Mouse (Mus musculus) spleen, adult 2 months (tissue): ENCODE results near the gene Spata20. TPM values are rescaled to one million over a fixed set of nuclear protein-coding genes. Genes with fewer than 3 reads are reported as not detected.

Source experiments
- DNase-seq, 2 experiments: peaks; one replicate each; pipeline versions ENCODE4 v3.0.0 to v3.0.0-alpha.2; 2012 to 2021; ENCODE audit warnings: low spot score in 2 of 2, low read depth in 1 of 2
- H3K27ac ChIP-seq: fragments of 200-500 bp; 2 replicates; pipeline ENCODE4 v1.5.1; 2012; ENCODE audit warnings: low read length, inconsistent platforms; ENCODE audit not compliant: insufficient read depth
- H3K27me3 ChIP-seq: fragments of 200-500 bp; 2 replicates; pipeline ENCODE4 v1.6.1; 2012; ENCODE audit warnings: mild to moderate bottlenecking, moderate library complexity, low read length, inconsistent platforms; ENCODE audit not compliant: control insufficient read depth, insufficient read depth
- H3K36me3 ChIP-seq: fragments of 200-500 bp; 2 replicates; pipeline ENCODE4 v1.6.1; 2012; ENCODE audit warnings: mild to moderate bottlenecking, low read length, inconsistent platforms; ENCODE audit not compliant: control insufficient read depth, insufficient read depth
- H3K4me1 ChIP-seq: fragments of 200-500 bp; 2 replicates; pipeline ENCODE4 v1.6.1; 2011; ENCODE audit warnings: inconsistent platforms; ENCODE audit not compliant: control insufficient read depth, insufficient read depth, insufficient read length
- H3K4me3 ChIP-seq: fragments of 200-500 bp; 2 replicates; pipeline ENCODE4 v1.5.1; 2011; ENCODE audit warnings: mild to moderate bottlenecking, inconsistent platforms; ENCODE audit not compliant: insufficient read depth, insufficient read length; ENCODE audit errors: extremely low read depth
- CTCF ChIP-seq: fragments of 200-500 bp; IDR thresholded peaks from 2 replicates; pipeline ENCODE4 v1.5.1; 2011; ENCODE audit warnings: mild to moderate bottlenecking, inconsistent platforms; ENCODE audit not compliant: insufficient read depth, insufficient read length, insufficient replicate concordance; ENCODE audit errors: extremely low read depth
- POLR2A ChIP-seq: fragments of 200-500 bp; IDR thresholded peaks from 2 replicates; pipeline ENCODE4 v1.6.1; 2011; ENCODE audit warnings: low read depth, low read length, inconsistent platforms
- WGBS: fragments of 180-500 bp; shearing (Covaris S2); methylation state at CpG from one replicate; pipeline ENCODE4 v1.1.7; 2018; 5-methylcytosine and 5-hydroxymethylcytosine counted together
- polyA plus RNA-seq: library from polyadenylated mRNA; depleted of rRNA; stranded (reverse); fragments of >200 nt; gene quantifications from 2 replicates; pipeline ENCODE4 v1.2.3, GENCODE M21; 2012

Gene Spata20
- polyA plus RNA-seq, 1 experiment: not detected

DNA sequence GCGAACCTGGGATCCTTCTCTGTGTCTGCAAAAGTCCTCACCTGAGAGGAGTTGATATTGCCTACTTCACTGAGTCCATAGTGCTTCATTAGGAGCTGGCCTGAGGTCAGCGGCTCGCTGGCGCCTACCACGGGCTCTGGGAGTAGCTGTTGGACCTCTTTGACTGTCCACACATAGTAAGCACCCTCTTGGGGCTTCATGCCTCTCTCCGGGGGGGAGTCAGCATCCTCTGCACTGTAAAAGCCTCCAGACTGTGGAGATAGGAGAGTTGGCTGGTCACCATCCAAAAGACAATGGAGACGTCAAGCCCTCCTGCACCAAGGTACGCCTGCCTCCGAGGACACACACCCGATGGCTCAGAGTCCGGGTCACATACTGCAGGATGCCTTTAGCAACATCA, 3.2 kb downstream of the Spata20 start:
- TF ChIP-seq CTCF (no peak), POLR2A (no peak)
- WGBS: 85% methylated on average over 11 of the region's 11 CpGs
- Histone ChIP-seq H3K36me3 (no peaks in the 10 kb centered on the region), H3K27me3 (no peaks in the 10 kb centered on the region), H3K4me3 (no peak overlapping the region), H3K4me1 (no peaks in the 10 kb centered on the region), H3K27ac (no peak overlapping the region)
- DNase-seq: no peak

- WGBS: 94% methylated on average over 7 of the region's 7 CpGs
- H3K4me1 ChIP-seq: no peaks in the 10 kb centered on the region
- no peak for DNase-seq
- H3K36me3 ChIP-seq: no peaks in the 10 kb centered on the region
- H3K27me3 ChIP-seq: no peaks in the 10 kb centered on the region
- no peak for TF ChIP-seq CTCF
- H3K27ac ChIP-seq: no peak overlapping the region
- no peak overlapping the region for H3K4me3 ChIP-seq
Observed at GRCm38 (mm10) chr11:94481963-94482362, 4.0 kb downstream of the Spata20 start.

- Histone ChIP-seq H3K27me3 (0 out of 2 replicates have a peak, but pooled peaks cover 2% of the 10 kb centered on the region), H3K27ac (no peak overlapping the region), H3K4me3 (no peak overlapping the region), H3K36me3 (no peaks in the 10 kb centered on the region), H3K4me1 (no peaks in the 10 kb centered on the region)
- TF ChIP-seq CTCF (no peak), POLR2A (no peak)
- WGBS: 90% methylated on average over 9 of the region's 9 CpGs
- no peak for DNase-seq
Observed at GRCm38 (mm10) chr11:94480382-94480781, 5.6 kb downstream of the Spata20 start.

GRCm38 (mm10) chr11:94477651-94478050, 8.3 kb downstream of the Spata20 start:
- 78% methylated on average over 6 of the region's 6 CpGs for WGBS
- no peaks in the 10 kb centered on the region for H3K36me3 ChIP-seq
- peaks cover 10% of the 10 kb centered on the region for H3K4me1 ChIP-seq
- no peak for DNase-seq
- TF ChIP-seq POLR2A: no peak
- TF ChIP-seq CTCF: no peak
- H3K27ac ChIP-seq: no peak overlapping the region
- H3K27me3 ChIP-seq: peaks cover 22% of the 10 kb centered on the region
- H3K4me3 ChIP-seq: no peak overlapping the region

DNA sequence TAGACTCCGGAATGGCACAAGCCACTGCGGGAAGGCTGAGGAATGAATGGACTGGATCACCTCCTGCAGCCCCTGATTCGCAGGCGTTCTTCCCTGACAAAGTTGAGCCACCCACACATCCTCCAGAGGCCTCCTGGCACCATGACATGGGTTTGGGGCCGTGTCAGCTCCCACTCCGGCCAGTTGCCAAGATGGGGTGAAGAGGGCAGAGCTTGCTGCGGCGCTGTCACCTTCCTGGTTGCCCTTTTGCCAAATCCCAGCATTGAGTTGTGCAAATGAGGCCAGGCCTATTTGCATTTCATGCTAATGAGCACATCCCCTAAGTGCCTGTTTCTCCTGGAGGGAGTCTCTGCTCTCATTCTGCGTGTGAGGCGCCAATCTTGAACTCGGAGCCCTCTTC, 10.3 kb downstream of the Spata20 start:
- Histone ChIP-seq H3K27me3 (peaks cover 30% of the 10 kb centered on the region), H3K27ac (no peak overlapping the region), H3K4me3 (no peak overlapping the region), H3K4me1 (peaks cover 14% of the 10 kb centered on the region), H3K36me3 (no peaks in the 10 kb centered on the region)
- TF ChIP-seq CTCF (no peak), POLR2A (no peak)
- no peak for DNase-seq
- WGBS: 19% methylated on average over 11 of the region's 11 CpGs

DNA sequence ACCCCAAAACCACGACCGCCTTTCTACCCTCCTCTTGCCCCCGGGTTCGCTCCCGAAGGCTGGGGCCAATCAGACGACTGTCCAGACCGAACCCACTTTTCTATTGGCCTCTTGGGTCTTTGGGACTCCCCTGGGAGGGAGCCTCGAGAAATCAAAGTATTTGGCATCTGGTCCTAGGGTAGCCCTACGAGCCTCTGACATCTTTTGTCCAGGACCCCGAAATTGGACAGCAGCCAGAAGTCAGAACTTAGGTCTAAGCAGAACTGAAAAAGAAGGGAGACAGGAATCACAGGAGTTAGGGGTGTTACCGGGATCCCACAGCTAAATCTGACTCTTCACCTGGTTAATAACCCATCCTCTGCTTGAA, 11.5 kb downstream of the Spata20 start:
- no peaks in the 10 kb centered on the region for H3K36me3 ChIP-seq
- no peak overlapping the region for H3K27ac ChIP-seq
- peaks cover 30% of the 10 kb centered on the region for H3K27me3 ChIP-seq
- H3K4me3 ChIP-seq: peak overlapping the region; percentile 54; the same call in 1 of the 2 replicates
- no peak for TF ChIP-seq POLR2A
- no peak for TF ChIP-seq CTCF
- no peak for DNase-seq
- 3% methylated on average over 11 of the region's 11 CpGs for WGBS
- peaks cover 14% of the 10 kb centered on the region for H3K4me1 ChIP-seq

- H3K27ac ChIP-seq: no peak within 1 kb of the TSS
- peak; percentile 7 to 50 for DNase-seq
- no peak for TF ChIP-seq CTCF
- TF ChIP-seq POLR2A: no peak
- H3K27me3 ChIP-seq: peaks cover 30% of the 10 kb centered on the region
- H3K4me1 ChIP-seq: peaks cover 14% of the 10 kb centered on the region
- under 1% methylated on average over 49 of the region's 71 CpGs for WGBS
- H3K36me3 ChIP-seq: no peaks in the 10 kb centered on the region
- H3K4me3 ChIP-seq: peak within 1 kb of the TSS; percentile 54
Observed at GRCm38 (mm10) chr11:94473707-94474543, 12.1 kb downstream of the Spata20 start, which contains the start of gene Cacna1g. TSS of gene Cacna1g (minus strand) at chr11:94474198.
